Mouse (Mus musculus) G1E (cell line): ENCODE measurements around the gene Gm49368.

Experiments
- CTCF ChIP-seq: IDR thresholded peaks from 2 replicates; pipeline ENCODE4 v1.5.1; 2012; ENCODE audit warnings: low read depth, low read length, inconsistent platforms, mixed read lengths
- GATA1 ChIP-seq: IDR thresholded peaks from 2 replicates; pipeline ENCODE4 v1.6.1; 2012; ENCODE audit warnings: borderline replicate concordance, low read length, inconsistent platforms, mixed read lengths
- POLR2AphosphoS5 ChIP-seq: IDR thresholded peaks from 2 replicates; pipeline ENCODE4 v1.6.1; 2012; ENCODE audit warnings: low read depth, low read length, inconsistent platforms; ENCODE audit not compliant: insufficient replicate concordance

DNA sequence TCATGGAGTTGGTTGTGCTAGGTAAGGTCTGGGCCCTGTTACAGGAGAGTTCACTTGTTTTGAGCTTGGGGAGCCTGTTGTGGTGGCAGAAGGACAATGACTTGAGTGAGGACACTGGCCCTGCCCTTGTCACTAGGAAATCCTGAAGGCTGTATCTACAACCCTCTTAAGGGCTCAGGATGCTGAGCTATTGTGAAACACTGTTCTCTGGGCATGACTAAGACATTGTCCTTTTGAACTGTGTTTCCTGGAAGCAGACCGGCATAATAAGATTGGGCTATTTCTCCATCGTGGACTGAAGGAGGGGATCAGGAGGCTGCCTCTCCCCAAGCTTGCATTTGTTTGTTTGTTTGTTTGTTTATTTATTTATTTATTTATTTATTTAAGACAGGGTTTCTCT is 43.3 kb upstream of the Gm49368 start:
- TF ChIP-seq CTCF (no peak), GATA1 (no peak), POLR2AphosphoS5 (no peak)
